Mouse (Mus musculus) kidney, postnatal 0 days (tissue): ENCODE data around the gene Rab9. TPM values are rescaled to one million over a fixed set of nuclear protein-coding genes. Genes with fewer than 3 reads are reported as not detected.

Experiments used
- ATAC-seq: fragments of 200-750 bp; cut with Nextera tagmentation; replicated peaks from 2 replicates; pipeline ENCODE4 v1.8.0; 2017; ENCODE audit warnings: low read depth, moderate number of reproducible peaks, moderate TSS enrichment, moderate library complexity; ENCODE audit not compliant: low FRiP score
- DNase-seq: peaks from one replicate; pipeline ENCODE4 v3.0.0-alpha.2; 2016; ENCODE audit warnings: low spot score
- H3K27ac ChIP-seq: fragments of 300-500 bp; sonication (generic); 2 replicates; pipeline ENCODE4 v1.5.1; 2014; ENCODE audit warnings: mild to moderate bottlenecking
- H3K27me3 ChIP-seq: fragments of 300-500 bp; sonication (generic); 2 replicates; pipeline ENCODE4 v1.6.1; 2014; ENCODE audit warnings: low read length, mixed read lengths; ENCODE audit not compliant: insufficient read depth
- H3K36me3 ChIP-seq: fragments of 300-500 bp; sonication (generic); 2 replicates; pipeline ENCODE4 v1.6.1; 2014; ENCODE audit warnings: low read length, mixed read lengths; ENCODE audit not compliant: insufficient read depth
- H3K4me1 ChIP-seq: fragments of 300-500 bp; sonication (generic); replicated peaks from 2 replicates; pipeline ENCODE4 v1.6.1; 2014; ENCODE audit warnings: antibody characterized with exemption, low read length, mixed read lengths; ENCODE audit not compliant: insufficient read depth
- H3K4me2 ChIP-seq: fragments of 300-500 bp; sonication (generic); 2 replicates; pipeline ENCODE4 v1.6.1; 2014; ENCODE audit warnings: mild to moderate bottlenecking, low read length, moderate library complexity, mixed read lengths
- H3K4me3 ChIP-seq: fragments of 300-500 bp; sonication (generic); replicated peaks from 2 replicates; pipeline ENCODE4 v1.5.1; 2014; ENCODE audit warnings: low read depth, low read length
- H3K9ac ChIP-seq: fragments of 300-500 bp; sonication (generic); 2 replicates; pipeline ENCODE4 v1.6.1; 2014; ENCODE audit warnings: low read depth, low read length
- H3K9me3 ChIP-seq: fragments of 300-500 bp; sonication (generic); replicated peaks from 2 replicates; pipeline ENCODE4 v1.6.1; 2016; ENCODE audit warnings: low read length, inconsistent platforms, mixed read lengths
- CTCF ChIP-seq: IDR thresholded peaks from 2 replicates; pipeline ENCODE4 v1.5.1; 2016; ENCODE audit warnings: antibody characterized with exemption, low read depth, mild to moderate bottlenecking, moderate library complexity
- WGBS: fragments of 180-500 bp; shearing (Covaris S2); extraction: QIAGEN DNeasy Blood & Tissue Kit; methylation state at CpG from one replicate; pipeline ENCODE4 v1.1.7; 2014; 5-methylcytosine and 5-hydroxymethylcytosine counted together
- polyA plus RNA-seq: library from polyadenylated mRNA; unstranded; fragments of >200 nt; fragmentation: Nextera tagmentation; extraction: Ambion mirVana; gene quantifications from 2 replicates; pipeline ENCODE4 v1.2.1, GENCODE M21; 2015

Rab9 gene
- polyA plus RNA-seq, result 74.3 and 75.0 TPM in 2 replicates

GRCm38 (mm10) chrX:166479365-166479983, at the start of gene Rab9:
Gene Rab9 (minus strand): TSS chrX:166479867.
- ATAC-seq, result peak; percentile 99
- H3K4me3 ChIP-seq, result peak within 1 kb of the TSS; percentile 59
- no peaks in the 10 kb centered on the region for H3K36me3 ChIP-seq
- peak within 1 kb of the TSS; percentile 85 for H3K27ac ChIP-seq
- no peak for TF ChIP-seq CTCF
- 18% methylated on average over 38 of the region's 41 CpGs for WGBS
- peak; percentile 95 for DNase-seq
- peak within 1 kb of the TSS; percentile 72 for H3K9ac ChIP-seq
- no peaks in the 10 kb centered on the region for H3K4me1 ChIP-seq
- no peaks in the 10 kb centered on the region for H3K27me3 ChIP-seq
- peak within 1 kb of the TSS; percentile 61 for H3K4me2 ChIP-seq
- no peaks in the 10 kb centered on the region for H3K9me3 ChIP-seq

- H3K9me3 ChIP-seq, result no peaks in the 10 kb centered on the region
- no peak overlapping the region for H3K4me3 ChIP-seq
- no peak overlapping the region for H3K9ac ChIP-seq
- ATAC-seq, result no peak
- H3K36me3 ChIP-seq, result no peaks in the 10 kb centered on the region
- H3K4me2 ChIP-seq, result no peak overlapping the region
- H3K27ac ChIP-seq, result no peak overlapping the region
- DNase-seq, result no peak
- H3K27me3 ChIP-seq, result no peaks in the 10 kb centered on the region
- no peak for TF ChIP-seq CTCF
- no peaks in the 10 kb centered on the region for H3K4me1 ChIP-seq
- 94% methylated on average over 3 of the region's 3 CpGs for WGBS
Observed at GRCm38 (mm10) chrX:166528126-166528525, 48.5 kb upstream of the Rab9 start.

- H3K4me2 ChIP-seq, result no peak overlapping the region
- WGBS, result 81% methylated on average over 2 of the region's 2 CpGs
- H3K4me3 ChIP-seq, result no peak overlapping the region
- no peaks in the 10 kb centered on the region for H3K27me3 ChIP-seq
- no peak for ATAC-seq
- H3K9me3 ChIP-seq, result no peaks in the 10 kb centered on the region
- no peak for DNase-seq
- no peaks in the 10 kb centered on the region for H3K36me3 ChIP-seq
- H3K9ac ChIP-seq, result no peak overlapping the region
- H3K4me1 ChIP-seq, result no peaks in the 10 kb centered on the region
- no peak overlapping the region for H3K27ac ChIP-seq
- no peak for TF ChIP-seq CTCF
Observed at GRCm38 (mm10) chrX:166525637-166526315, 46.1 kb upstream of the Rab9 start.

GRCm38 (mm10) chrX:166520782-166521181, 41.1 kb upstream of the Rab9 start:
- 84% methylated on average over 5 of the region's 5 CpGs for WGBS
- ATAC-seq, result no peak
- no peak for TF ChIP-seq CTCF

GRCm38 (mm10) chrX:166518345-166518744, 38.7 kb upstream of the Rab9 start, which contains the start of gene Tceanc:
Gene Tceanc (minus strand): TSS chrX:166518567.
- TF ChIP-seq CTCF, result no peak
- DNase-seq (no peak), ATAC-seq (no peak)

More at GRCm38 (mm10) chrX:166520782-166521181, 41.1 kb upstream of the Rab9 start:
- no peaks in the 10 kb centered on the region for H3K27me3 ChIP-seq
- no peak overlapping the region for H3K4me2 ChIP-seq
- H3K36me3 ChIP-seq, result no peaks in the 10 kb centered on the region
- H3K27ac ChIP-seq, result no peak overlapping the region
- no peaks in the 10 kb centered on the region for H3K4me1 ChIP-seq
- no peaks in the 10 kb centered on the region for H3K9me3 ChIP-seq
- DNase-seq, result no peak
- no peak overlapping the region for H3K4me3 ChIP-seq
- no peak overlapping the region for H3K9ac ChIP-seq

GRCm38 (mm10) chrX:166516631-166517030, 37.0 kb upstream of the Rab9 start:
- Histone ChIP-seq H3K9ac (no peak overlapping the region), H3K27ac (no peak overlapping the region), H3K4me1 (no peaks in the 10 kb centered on the region), H3K36me3 (no peaks in the 10 kb centered on the region), H3K27me3 (no peaks in the 10 kb centered on the region), H3K4me2 (no peak overlapping the region), H3K9me3 (no peaks in the 10 kb centered on the region), H3K4me3 (no peak overlapping the region)
- 83% methylated on average over 1 of the region's 1 CpGs for WGBS
- DNase-seq, result no peak
- ATAC-seq, result no peak
- no peak for TF ChIP-seq CTCF

More at GRCm38 (mm10) chrX:166518345-166518744, 38.7 kb upstream of the Rab9 start, which contains the start of gene Tceanc:
- no peak within 1 kb of the TSS for H3K4me3 ChIP-seq
- 64% methylated on average over 16 of the region's 16 CpGs for WGBS
- H3K4me1 ChIP-seq, result no peaks in the 10 kb centered on the region
- no peak within 1 kb of the TSS for H3K4me2 ChIP-seq
- no peak within 1 kb of the TSS for H3K9ac ChIP-seq
- no peaks in the 10 kb centered on the region for H3K9me3 ChIP-seq
- H3K27me3 ChIP-seq, result no peaks in the 10 kb centered on the region
- no peaks in the 10 kb centered on the region for H3K36me3 ChIP-seq
- H3K27ac ChIP-seq, result no peak within 1 kb of the TSS
